Mouse (Mus musculus): ENCODE data around the gene Slc9a9.

- TF ChIP-seq NRF1 (IDR thresholded peaks at IDR 0.05; ENCODE audit: insufficient read depth, low read depth, low read length, poor library complexity, severe bottlenecking) (no peak), MYC (IDR thresholded peaks at IDR 0.05; ENCODE audit: low read depth, low read length) (no peak), CTCF (IDR thresholded peaks at IDR 0.05 in 2 of 3, conservative IDR thresholded peaks at IDR 0.05 in 1 of 3; ENCODE audit: control insufficient read depth in 1 of 3, insufficient read depth in 1 of 3, low read depth in 2 of 3, low read length in 3 of 3, poor library complexity in 1 of 3, severe bottlenecking in 1 of 3) (no peak), BHLHE40 (IDR thresholded peaks at IDR 0.05; ENCODE audit: borderline replicate concordance, low read depth, low read length) (no peak), EP300 (IDR thresholded peaks at IDR 0.05; ENCODE audit: low read depth in 1 of 2, low read length in 2 of 2) (no peak), POLR2A (IDR thresholded peaks at IDR 0.05; ENCODE audit: control insufficient read depth in 1 of 2, insufficient read depth in 1 of 2, low read depth in 1 of 2, low read length in 2 of 2, poor library complexity in 1 of 2) (no peak), ETS1 (IDR thresholded peaks at IDR 0.05; ENCODE audit: low read depth, low read length) (no peak), USF1 (IDR thresholded peaks at IDR 0.05; ENCODE audit: low read depth, low read length) (no peak), SMC3 (IDR thresholded peaks at IDR 0.05; ENCODE audit: low read depth, low read length) (no peak), USF2 (IDR thresholded peaks at IDR 0.05; ENCODE audit: borderline replicate concordance in 1 of 2, insufficient read depth in 1 of 2, low read depth in 1 of 2, low read length in 2 of 2) (no peak), TAL1 (IDR thresholded peaks at IDR 0.05; ENCODE audit: low read length) (no peak), GABPA (IDR thresholded peaks at IDR 0.05; ENCODE audit: low read depth, low read length) (no peak), RCOR1 (IDR thresholded peaks at IDR 0.05; ENCODE audit: low read depth, low read length) (no peak)
Observed at GRCm38 (mm10) chr9:94815518-94815917, 145.8 kb downstream of the Slc9a9 start.

All from MEL (cell line).